Mouse (Mus musculus) kidney, adult 18-20 months (tissue): ENCODE measurements around the gene Jag1.

Experiments used
- DNase-seq: peaks from one replicate; pipeline ENCODE4 v3.0.0; 2021

Gene Jag1

DNA sequence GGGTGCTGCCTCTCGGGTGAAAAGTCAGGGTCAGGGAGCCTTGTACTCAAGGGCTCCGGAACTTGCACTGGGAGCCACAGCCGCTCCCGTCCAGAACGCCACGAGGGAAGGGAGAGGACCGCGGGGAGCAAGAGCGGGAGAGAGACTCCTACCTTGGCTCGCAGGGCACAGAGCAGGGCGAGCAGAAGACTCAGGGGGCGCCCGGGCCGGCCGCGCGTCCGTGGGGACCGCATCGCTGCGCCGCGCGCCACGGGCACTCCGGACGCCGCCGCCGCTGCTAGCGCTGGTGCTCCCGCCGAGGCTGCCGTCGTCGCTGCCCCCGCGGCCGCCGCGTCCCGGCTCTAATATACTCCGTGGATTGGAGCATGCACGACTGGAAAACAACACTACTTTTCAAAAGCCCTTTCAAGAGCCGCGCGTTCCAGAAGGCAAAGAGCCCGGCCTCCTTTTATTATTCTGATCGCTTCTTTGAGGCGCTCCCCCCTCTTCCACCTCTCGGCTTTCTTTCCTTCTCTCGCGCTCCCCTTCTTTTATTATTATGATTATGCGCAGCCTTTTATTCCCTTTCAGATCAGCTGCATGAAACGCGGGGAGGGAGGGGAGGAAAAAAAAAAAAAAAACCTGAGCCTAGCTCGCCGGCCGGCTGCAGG lies at the start of gene Jag1:
TSS of gene Jag1 (minus strand) at position 620 of the 650 bp plus-strand sequence.
- peak; percentile 70 for DNase-seq

DNA sequence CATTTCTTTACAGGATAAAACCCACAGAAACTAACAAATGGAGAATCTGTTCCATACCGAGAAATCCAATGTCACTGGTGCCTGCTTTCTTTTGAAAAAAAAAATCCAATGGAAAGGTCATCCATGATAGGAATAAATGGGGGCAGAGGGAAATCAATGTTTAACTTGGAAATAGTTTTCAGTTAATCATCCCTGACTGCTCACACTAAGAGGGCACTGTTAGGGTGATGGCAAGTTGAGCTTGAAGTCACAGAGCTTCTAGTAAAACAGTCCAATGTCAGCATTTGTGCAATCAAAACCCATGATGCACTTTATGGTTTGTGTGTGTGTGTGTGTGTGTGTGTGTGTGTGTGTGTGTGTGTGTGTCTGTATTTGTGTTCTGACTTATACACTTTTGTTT lies 39.6 kb upstream of the Jag1 start:
- no peak for DNase-seq

DNA sequence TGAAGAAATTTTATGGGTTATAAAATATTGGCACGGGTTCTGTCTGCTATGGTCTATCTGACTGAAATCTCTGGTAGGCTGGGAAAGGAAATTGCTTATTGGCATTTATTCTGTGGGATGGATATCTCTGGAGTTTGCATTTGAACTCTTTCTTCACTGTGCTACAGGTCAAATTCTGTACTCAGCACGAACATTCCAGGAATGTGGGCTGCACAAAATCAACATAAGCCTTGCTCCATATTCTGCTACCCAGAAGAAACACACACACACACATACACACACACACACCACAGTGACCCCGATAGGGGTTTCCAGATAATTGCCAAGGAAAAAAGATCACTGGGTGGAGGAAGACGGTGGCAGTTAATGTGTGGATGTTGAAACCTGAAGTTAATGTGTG lies 37.4 kb upstream of the Jag1 start:
- peak; percentile 10 for DNase-seq

DNA sequence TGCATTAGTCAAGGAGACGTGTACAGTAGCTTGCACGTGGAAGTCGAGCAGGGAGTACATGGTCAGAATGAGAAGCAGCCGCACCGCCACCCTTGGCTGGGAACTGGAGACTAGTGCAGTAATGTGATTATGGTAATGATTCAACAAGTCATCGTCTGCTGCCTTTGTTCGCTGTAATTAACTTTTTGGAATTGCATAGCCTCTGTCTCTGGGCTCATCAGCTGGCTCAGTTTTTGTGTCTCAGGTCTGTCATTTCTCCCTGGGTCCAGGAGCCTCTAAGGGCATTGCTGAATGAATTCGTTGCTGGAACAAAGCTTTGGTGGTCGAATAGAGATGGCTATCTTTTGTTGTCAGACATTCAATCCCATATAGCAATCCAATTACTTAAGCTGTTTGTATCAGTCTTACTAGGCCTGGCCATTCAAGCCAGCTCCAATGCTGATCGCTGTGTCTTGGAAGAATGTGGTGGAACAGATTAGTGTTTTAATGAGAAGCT lies 36.8 kb upstream of the Jag1 start:
- no peak for DNase-seq

DNA sequence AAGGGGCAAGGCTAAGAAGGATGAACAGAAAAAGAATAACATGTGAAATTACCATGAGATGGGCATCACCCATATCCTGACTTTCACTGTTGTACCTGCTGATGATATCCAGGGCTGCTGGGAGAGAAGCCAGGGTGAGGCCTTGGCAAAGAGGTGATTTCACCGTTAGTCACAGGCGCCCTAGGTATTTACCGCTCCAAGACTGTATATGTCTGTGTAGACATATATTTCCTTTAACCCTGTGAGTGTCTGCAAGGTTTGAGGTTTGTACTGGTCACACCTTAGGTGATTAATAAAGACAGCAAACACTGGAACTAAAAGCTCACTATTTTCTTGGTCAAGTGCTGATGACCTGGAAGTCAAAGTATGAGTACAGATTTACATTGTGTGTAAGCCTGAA lies 34.5 kb upstream of the Jag1 start:
- no peak for DNase-seq

DNA sequence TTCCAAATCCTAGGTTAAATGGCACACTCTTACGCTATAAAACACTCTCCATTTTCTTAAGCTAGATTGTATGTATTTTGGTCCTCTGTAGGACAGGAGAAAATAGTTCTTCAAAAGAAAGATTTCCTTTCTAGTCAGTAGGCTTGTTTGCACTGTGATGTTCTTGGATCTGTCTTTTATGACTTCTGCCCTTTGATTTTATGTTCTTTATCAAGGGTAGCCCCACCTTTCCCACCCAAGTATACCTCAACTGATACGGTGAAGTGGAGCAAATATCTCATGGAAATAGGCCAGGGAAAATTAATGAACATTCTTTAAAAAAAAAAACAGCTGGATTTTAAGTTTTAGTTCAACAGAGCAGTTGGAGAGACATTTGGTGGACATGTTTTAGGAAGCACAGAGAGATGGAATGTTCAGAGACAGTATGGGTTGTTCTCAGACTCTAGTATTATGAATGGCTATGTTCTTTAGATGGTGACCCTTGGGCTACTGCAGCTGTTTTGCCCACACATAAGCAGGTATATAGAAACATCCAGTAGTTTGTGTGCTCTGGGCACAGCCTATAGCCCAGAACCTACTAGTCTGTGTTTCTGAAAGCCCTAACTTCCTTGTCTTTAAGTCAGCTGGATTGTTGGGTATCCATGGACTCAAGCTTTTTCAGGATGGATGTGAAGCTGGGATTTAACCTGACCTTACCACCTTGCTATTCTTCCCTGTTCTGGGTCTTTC lies 30.7 kb upstream of the Jag1 start:
- no peak for DNase-seq

DNA sequence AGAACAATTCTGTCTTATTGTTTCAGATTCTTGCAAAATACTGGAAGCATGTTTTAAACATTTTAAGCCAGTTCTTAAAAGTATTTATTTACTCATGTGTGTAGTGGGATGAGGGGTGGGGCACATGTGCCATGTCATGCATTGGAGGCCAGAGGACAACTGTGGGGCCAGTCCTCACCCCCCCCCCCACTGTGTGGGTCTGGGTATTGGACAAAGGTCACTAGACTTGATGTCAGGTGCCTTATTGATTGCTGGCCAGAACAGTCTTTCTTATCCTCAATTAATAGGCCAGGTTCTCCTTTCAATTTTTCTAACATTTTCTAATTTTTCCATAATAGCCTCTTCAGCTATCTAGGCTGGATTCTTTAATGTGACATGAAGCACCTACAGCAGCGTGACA lies 21.6 kb upstream of the Jag1 start:
- no peak for DNase-seq

DNA sequence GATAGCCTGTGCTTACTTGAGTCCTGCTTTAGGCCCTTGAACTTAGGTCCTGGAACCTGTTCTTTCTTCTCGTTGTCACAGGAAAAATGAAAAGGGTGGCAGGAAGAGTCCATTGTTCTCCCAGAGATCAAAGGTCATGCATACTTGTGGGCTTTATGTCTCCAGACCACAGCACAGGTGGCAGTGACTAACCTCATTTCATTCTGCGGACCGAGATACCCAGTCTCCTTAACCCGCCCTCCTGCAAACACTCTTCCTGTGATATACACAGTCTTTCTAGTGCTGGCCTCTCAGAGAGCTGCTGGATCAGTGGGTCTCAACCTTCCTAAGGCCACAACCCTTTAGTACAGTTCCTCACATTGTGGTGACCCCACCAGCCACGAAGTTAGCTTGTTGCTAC lies 17.6 kb upstream of the Jag1 start:
- DNase-seq, result no peak

DNA sequence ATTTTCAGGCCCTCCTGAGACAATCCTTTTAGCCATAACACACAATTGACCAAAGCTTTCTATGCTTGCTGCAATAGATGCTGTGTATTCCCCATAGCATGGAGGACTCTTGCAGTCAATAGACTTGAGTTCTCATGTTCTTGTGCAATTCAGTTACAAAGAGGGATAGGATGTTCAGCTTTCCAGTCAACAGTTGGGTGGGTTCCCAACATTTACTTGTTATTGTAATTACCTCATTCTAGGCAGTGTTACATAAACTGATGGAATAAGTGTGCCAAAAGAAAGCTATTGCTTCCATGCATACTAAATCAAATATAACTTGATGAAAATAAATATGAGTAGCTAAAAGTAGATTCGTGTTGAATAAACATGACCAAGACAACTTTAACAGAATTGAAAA lies 8.4 kb upstream of the Jag1 start:
- DNase-seq, result no peak

DNA sequence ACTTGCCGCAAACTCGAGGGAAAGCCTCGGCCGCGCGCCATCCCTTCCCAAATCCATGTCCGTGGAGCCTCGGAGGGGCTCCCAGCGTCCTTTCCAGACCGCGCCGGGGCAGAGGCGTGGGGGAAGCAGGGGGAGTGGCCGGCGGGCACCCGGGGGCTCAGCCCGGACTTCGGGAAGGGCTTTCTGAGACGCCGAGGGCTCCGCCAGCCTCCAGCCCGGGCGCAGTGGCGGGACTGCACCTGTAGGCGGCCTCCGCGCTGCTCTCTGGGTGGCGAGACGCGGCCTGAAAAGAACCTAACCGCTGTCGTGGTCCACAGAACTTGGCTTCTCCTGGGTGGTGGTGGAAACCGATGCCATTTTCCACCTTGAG lies 862 bp upstream of the Jag1 start:
- DNase-seq, result peak; percentile 93

DNA sequence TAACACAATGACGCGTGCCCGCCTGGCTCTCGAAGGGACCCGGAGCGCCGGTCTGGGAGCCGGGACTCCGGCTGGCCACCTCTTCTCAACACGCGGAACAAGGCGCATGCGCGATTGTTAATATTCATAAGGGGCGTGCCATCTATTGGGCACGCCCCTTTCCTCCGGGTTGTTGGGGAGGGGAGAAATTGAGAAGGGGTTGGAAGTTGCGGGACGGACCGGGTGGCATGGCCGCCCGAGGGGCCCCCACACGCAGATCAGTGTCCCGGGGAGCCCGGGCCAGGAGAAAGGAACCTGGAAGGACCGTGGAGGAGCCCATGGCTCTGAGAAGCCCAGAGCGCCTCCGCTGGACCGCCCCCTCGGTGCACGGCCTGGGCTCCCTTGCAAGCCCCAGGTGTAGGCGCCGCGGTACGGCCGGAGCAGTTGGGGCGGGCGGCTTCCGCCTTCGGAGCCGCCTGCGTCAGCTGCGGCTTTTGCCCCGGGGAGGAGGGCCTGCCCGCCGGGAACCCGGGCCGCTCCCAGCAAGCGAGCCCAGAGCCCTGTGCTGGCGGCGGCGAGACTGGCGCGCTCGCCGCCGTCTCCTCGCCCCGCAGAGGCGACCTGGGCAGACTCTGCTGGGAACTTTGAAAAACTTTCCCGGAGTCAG lies 354 bp upstream of the Jag1 start:
- peak; percentile 94 for DNase-seq

DNA sequence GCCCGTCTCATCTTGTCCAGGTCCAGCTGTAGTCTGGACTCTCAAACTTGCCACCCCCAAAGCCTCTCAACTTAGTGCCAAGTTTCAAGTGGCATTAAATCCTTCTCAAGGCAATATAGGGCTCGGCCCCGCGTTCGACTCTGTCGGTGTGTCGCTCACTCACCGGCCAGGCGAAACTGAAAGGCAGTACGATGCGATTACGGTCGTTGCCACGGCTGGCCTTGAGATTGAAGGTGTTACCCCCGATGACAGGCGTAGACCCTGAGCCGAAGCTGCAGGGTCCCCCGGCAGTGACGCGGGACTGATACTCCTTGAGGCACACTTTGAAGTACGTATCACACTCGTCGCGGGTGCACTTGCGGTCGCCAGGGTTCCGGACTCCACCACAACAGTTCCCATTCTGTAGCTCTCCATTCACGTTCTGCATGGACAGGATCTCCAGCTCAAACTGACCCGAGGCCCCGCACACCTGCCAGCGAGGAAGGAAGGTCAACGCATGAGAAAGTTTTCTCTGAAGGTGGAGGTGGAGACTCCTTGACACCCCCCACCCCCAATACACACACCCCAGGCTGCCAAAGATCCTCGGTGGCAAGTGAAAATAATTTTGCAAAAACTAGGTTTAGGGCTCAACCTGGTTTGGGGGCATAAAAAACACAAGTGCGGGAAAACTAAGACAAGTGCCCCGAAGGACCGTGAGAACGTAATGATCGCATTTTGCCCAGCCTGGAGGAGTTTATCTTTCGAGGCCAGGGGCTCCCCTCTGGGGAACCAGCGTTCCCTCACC lies 1.0 kb downstream of the Jag1 start:
- DNase-seq, result peak; percentile 54

DNA sequence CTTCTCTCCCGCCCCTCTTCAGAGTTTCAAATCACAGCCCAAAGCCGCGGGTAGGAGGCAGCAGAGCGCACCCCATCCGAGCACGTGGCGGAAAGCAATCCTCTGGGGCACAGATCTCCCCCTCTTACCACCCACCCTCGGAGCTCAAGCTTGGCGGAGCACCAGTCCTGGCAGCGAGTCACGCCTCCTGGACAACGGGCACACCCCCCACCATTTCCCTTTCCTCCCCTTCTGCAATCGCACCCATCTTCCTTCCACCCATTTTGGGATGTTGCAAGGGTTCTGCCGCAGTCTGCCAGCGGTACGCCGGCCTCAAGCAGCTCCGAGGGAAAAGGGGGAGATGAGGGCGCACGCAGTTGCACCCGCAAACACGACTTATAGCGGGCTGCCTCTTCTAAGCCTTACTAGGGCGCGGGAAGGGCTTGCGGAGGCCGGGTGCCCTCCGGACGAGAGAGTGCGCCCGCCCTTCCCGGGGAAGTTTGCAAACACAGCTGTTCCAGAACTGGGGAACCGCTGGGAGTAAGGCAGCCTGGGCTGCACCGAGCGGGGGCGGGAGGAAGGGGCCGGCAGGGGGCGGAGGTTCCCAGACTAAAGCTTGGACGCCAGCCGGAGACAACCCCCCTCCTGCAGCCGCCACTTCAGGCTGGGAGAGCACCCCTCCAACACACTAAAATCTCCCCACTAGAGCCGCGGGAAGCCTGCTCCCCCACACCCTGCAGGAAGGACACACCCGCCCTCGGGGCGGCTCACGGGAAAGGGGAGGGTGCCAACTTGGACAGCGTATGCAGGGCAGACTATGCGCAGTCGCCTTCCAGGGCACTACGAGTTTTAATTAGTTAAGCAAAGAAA lies 2.0 kb downstream of the Jag1 start:
- peak; percentile 77 for DNase-seq

DNA sequence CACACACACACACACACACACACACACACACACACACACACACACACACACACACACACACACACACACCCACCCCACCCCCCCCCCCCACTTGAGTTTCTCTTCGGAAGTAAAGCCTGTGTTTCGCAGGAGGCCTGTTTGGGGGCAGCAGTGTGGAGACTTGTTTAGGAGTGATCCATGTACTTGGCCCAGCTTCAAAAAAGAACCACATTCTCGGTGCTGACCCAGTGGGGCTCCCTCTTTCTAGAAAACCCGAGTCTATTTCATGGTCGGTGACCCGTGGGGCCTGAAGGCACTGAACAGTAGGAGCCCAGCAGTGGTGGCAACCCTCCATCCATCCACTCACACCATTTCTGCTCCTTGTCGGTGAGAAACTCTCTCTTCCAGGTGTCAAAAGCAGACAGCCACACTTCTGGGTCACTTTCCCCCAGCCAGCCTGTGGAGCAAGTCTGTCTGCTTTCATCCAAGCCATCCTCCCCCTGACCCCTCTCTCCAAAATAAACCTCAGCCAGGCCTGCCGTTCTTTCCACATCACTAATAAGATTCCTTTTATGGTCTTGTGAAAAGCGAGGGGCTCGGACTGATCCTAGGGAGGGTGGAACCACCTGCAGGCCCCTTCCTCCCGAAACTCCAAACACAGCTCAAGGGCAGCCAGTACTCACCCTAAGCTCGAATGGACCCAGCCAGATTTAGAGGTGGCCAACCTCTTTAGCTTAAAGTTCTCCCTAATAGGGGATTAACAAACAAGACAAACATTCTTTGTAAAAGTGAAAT lies 3.0 kb downstream of the Jag1 start:
- no peak for DNase-seq

DNA sequence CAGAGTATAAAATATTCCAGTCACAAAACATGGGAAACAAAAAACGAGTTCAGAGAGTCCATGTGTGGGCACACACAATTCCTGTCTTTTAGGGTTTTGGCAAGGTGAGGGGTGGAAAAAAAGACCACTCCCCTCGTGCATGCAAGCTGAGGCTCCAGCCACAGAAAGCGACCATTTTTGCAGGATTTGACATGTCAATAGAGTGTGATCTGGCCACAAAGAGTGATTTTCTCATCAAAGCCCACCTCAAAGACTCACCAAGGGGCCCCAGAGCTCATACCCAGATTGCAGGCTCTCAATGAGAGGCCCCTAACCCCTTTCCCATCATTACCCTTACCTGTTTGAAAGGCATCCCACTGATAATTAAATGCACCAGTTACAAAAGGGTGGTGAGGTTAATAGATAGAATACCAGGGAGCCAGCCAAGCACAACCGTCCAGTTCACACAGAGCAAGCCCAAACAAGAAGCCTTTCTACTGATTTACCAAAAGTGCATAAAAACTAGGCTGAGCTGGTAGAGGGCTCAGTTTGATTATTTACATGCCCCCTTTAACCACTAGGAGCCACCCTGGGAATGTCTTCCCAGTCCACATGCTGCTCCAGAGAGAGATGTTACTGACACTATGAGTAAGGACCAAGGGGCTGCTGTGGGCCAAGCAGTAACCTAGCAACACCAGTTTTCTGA lies 6.1 kb downstream of the Jag1 start:
- peak; percentile 28 for DNase-seq

DNA sequence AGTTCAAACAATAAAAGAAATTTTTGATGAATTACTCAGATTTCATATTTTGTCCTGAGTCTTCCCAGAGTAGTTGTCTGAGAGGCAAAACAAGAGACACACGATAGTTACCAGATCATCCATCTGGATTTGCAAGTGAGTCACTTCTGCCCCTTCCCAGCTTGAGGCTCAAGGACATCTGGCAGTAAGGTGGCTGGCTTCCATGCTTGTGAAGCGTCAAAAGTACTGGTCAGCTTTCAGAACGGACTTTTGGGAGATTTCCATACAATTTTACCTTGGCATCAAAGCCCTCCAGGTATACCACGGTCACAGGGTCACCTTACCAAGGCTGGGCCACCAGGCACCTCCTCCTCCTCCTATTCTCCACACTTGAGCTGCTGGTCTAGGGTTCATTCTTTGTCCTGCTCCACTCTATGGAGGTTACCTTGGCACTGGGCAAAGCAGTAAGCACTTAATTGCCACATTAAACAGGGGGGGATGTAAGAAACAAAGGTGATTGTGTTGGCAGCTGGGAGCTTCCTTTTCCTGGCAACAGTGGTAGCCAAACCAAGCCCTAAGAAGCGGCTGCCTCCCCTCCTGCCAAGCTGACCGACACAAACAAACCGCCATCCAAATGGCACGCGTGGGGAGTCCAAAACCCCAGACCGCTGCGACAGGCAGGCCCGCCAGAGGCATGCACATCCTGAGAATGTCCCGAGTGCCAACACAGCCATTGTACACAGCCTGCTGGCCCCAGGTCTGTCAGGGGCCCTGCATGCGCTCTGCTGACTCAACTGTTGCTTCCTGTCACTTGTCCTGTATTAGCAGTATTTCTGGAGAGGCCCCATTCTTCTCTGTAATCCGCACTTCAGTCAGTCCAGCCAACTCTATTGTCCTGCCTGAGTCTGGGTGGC lies 6.9 kb downstream of the Jag1 start:
- DNase-seq, result no peak

DNA sequence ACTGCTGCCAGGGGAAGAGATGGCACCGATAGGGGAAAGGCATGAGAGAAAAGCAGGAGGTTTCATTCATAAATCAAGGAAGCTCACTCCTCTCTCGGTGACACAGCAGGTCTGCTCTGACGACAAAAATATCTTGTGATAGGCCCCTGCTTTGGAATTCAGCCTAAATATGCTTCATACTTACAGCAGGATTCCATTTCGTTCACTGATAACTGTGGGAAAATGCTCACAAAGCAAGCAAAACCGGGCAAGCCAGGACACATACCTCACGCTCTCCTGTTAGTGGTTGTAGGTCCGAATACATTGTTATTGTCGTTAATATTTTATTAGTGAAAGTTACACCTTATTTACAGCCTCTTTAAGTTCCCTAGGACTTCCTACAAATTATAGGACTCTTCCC lies 8.5 kb downstream of the Jag1 start:
- no peak for DNase-seq

DNA sequence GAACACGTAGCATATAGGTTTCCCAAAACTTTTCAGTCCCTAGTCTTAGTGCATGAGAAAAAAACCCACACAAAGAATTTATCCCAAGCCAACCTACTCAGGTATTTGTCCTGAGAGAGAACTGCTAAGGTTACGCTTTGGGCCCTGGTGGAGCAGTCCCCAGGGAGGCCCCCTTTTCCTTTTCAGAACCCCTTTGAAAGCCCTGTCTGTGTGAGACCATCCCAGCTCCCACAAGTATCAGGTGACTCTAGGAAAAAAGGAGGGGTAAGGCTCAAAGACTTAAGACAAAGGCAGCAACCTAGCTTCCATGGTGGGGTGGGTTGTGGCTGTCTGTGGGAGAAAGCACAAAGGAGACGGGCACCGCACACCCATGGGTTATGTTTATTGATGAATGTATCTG lies 9.2 kb downstream of the Jag1 start:
- DNase-seq, result no peak

DNA sequence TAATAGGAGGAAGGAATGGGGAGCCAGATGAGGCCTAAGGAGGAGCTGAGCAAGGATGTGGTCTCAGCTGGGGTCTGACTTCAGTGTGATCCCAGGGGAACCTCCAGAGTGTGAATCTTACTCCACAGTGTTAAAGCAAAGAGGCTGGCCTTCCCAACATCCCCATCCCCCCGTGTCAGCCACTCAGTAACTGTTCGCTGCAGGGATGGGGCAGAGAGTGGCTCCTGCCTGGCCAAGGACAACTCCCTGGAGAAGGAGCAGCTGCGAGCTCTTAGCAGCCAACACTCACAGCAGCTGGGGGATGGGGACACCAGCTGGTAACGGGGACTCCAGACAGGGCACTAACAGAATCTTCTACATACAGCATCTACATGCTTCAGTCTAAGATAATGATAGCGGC lies 15.4 kb downstream of the Jag1 start:
- no peak for DNase-seq

DNA sequence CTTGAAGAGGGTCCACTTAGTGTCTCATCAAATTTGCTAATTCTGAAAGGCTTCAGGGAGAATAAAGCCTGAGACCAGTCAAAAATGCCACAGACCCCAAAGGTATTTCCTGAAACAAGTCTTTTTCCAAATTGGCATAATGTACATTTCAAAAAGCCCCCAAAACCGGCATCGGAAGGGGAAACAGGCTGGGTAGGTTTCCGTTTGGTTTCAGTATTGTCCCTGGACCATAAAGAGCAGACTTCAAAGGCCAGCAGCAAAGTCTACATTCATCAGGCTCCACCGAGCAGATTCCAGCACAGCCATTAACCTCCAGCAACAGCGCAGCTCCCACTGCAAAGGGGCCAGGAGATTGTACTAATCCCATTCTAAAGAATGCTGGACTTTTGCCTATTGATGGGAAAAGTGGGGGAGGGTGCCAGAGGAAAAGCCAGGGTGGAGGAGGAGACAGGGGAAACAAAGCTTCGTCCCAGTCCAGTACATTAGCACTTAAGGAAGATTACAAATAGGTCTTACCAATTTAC lies 17.2 kb downstream of the Jag1 start:
- no peak for DNase-seq
